Mouse (Mus musculus) forebrain, embryonic 16.5 days (tissue): ENCODE measurements at regions not wholly inside any gene's neighbourhood (a gene's known extent, or its start where the extent isn't known, plus 50 kb on each side); places are given as distances from the start of the nearest gene placed in this dataset.

ENCODE experiments used
- ATAC-seq: fragments of 200-750 bp; cut with Nextera tagmentation; 2 replicates; pipeline ENCODE4 v1.8.0; 2017; ENCODE audit warnings: mild to moderate bottlenecking, moderate library complexity
- H3K27ac ChIP-seq: fragments of 300-500 bp; sonication (generic); 2 replicates; pipeline ENCODE4 v1.5.1; 2014; ENCODE audit warnings: low read length, control low read depth
- H3K27me3 ChIP-seq: fragments of 300-500 bp; sonication (generic); replicated peaks from 2 replicates; pipeline ENCODE4 v1.6.1; 2014; ENCODE audit warnings: low read length; ENCODE audit not compliant: control insufficient read depth, insufficient read depth
- H3K36me3 ChIP-seq: fragments of 300-500 bp; sonication (generic); 2 replicates; pipeline ENCODE4 v1.6.1; 2014; ENCODE audit not compliant: control insufficient read depth, insufficient read depth
- H3K4me1 ChIP-seq: fragments of 300-500 bp; sonication (generic); replicated peaks from 2 replicates; pipeline ENCODE4 v1.6.1; 2014; ENCODE audit warnings: low read length; ENCODE audit not compliant: control insufficient read depth, insufficient read depth
- H3K4me2 ChIP-seq: fragments of 300-500 bp; sonication (generic); 2 replicates; pipeline ENCODE4 v1.6.1; 2014; ENCODE audit warnings: mild to moderate bottlenecking, low read length, control low read depth
- H3K4me3 ChIP-seq: fragments of 300-500 bp; sonication (generic); replicated peaks from 2 replicates; pipeline ENCODE4 v1.5.1; 2014; ENCODE audit warnings: mild to moderate bottlenecking, low read length, control low read depth
- H3K9ac ChIP-seq: fragments of 300-500 bp; sonication (generic); replicated peaks from 2 replicates; pipeline ENCODE4 v1.6.1; 2014; ENCODE audit warnings: low read depth, low read length, control low read depth
- H3K9me3 ChIP-seq: fragments of 300-500 bp; sonication (generic); 2 replicates; pipeline ENCODE4 v1.6.1; 2016; ENCODE audit warnings: low read length; ENCODE audit not compliant: control insufficient read depth
- WGBS: fragments of 180-500 bp; shearing (Covaris S2); extraction: QIAGEN DNeasy Blood & Tissue Kit; methylation state at CpG from one replicate; pipeline ENCODE4 v1.1.7; 2014; 5-methylcytosine and 5-hydroxymethylcytosine counted together

DNA sequence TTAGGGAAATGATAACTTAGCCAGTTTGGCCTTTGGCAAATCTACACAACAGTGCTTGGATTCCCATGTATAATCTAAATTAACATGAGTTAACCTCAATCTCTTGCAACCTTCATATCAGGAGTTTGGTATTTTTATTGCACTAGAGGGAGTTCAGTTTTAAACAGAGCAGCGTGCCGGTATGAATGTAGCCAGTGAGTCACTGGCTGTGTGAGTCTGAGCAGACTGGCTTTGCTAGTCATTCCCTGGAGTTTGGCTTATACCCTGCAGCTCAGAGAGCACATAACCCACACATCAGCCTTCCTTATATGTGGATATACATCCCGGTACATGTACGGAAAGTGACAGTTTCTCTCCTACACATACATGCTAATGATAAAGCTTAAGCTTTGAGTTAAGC lies 360.6 kb upstream of the Runx1 start:
- Histone ChIP-seq H3K4me3 (no peak overlapping the region), H3K9me3 (no peaks in the 10 kb centered on the region), H3K27me3 (no peaks in the 10 kb centered on the region), H3K4me2 (no peak overlapping the region), H3K9ac (no peak overlapping the region), H3K27ac (no peak overlapping the region), H3K4me1 (no peaks in the 10 kb centered on the region), H3K36me3 (no peaks in the 10 kb centered on the region)
- no peak for ATAC-seq
- WGBS = 96% methylated on average over 4 of the region's 4 CpGs

DNA sequence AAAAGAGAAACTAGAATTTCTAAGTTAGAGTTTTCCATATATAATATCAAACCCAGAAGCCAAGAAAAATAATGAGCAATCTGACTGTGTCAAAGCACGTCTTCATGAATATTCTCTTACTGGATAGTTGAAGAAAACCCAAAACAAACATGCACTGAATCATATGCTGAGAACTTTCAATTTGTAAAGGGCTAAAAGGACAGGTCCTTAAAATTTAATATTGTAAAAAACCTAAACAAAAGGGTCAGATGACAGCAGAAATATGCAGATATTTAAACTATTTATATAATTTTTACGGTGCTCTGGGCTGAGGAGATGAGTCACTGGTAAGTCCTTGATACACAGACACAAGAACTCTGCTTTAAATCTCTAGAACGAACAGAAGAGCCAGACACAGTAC lies 356.7 kb upstream of the Runx1 start:
- 86% methylated on average over 3 of the region's 3 CpGs for WGBS
- Histone ChIP-seq H3K27me3 (no peaks in the 10 kb centered on the region), H3K36me3 (no peaks in the 10 kb centered on the region), H3K27ac (no peak overlapping the region), H3K4me3 (no peak overlapping the region), H3K9ac (no peak overlapping the region), H3K9me3 (no peaks in the 10 kb centered on the region), H3K4me2 (no peak overlapping the region), H3K4me1 (no peaks in the 10 kb centered on the region)
- no peak for ATAC-seq

DNA sequence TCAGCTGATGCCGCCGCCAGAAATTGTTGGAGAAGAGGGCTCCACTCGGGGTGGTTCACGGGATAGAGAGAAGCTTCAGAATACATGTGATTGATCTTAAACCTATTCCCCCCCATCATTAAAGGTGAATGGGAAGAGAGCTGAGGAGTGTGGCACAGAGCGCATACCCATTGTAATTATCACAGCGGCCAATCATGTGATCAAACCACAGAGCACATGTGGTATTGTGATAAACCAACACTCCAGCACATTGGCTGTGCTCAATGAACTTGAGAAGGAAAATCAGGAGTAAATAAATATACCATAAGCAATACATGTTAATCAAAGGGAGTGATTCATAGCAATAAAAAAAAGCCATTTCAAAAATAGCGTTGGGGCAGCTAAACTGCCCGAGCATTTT lies 355.5 kb upstream of the Runx1 start:
- ATAC-seq = no peak
- no peaks in the 10 kb centered on the region for H3K36me3 ChIP-seq
- H3K4me1 ChIP-seq = no peaks in the 10 kb centered on the region
- H3K9ac ChIP-seq = no peak overlapping the region
- WGBS = 94% methylated on average over 8 of the region's 8 CpGs
- no peak overlapping the region for H3K27ac ChIP-seq
- no peak overlapping the region for H3K4me2 ChIP-seq
- H3K9me3 ChIP-seq = no peaks in the 10 kb centered on the region
- no peaks in the 10 kb centered on the region for H3K27me3 ChIP-seq
- no peak overlapping the region for H3K4me3 ChIP-seq

DNA sequence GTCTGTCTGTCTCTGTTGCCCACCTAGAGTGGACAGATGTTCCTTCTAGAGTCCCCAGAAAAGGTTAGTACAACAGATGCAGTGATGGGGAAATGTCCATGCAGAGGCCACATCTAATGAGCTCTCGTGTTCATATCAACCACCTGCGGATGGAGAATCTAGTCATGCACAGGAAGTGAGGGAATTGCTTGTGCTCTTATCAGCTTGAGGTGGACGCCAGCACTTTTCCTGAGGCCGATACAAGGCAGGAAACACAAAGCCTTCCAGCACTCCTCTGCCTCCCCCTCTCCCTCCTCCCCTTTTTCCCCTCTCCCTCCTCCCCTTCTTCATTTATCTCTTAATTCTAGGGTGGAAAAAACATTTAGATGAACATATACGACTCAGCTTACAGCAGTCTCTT lies 354.3 kb upstream of the Runx1 start:
- no peak overlapping the region for H3K27ac ChIP-seq
- H3K9me3 ChIP-seq = no peaks in the 10 kb centered on the region
- no peak for ATAC-seq
- H3K27me3 ChIP-seq = no peaks in the 10 kb centered on the region
- no peaks in the 10 kb centered on the region for H3K36me3 ChIP-seq
- H3K4me2 ChIP-seq = no peak overlapping the region
- H3K4me3 ChIP-seq = no peak overlapping the region
- WGBS = 85% methylated on average over 5 of the region's 5 CpGs
- no peak overlapping the region for H3K9ac ChIP-seq
- no peaks in the 10 kb centered on the region for H3K4me1 ChIP-seq

DNA sequence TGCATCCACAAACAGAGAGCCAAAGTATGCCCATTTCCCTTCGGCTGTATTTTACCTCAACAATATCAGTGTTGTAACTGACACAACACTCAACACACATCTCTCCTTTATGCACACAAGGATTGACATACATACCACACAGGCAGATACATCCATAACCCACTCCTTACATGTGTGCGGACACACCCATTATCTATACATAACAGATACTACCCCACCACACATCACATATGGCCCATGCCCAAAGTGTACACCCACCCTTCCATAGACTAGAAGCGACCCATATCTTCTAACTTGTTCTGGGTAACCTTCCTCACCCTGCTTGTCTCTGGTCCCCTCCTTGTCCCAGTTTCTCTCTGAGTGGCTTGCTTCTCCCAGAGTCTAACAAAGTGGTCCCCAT lies 340.7 kb upstream of the Runx1 start:
- Histone ChIP-seq H3K4me3 (no peak overlapping the region), H3K4me1 (no peaks in the 10 kb centered on the region), H3K27ac (no peak overlapping the region), H3K4me2 (no peak overlapping the region), H3K9ac (no peak overlapping the region), H3K9me3 (no peaks in the 10 kb centered on the region), H3K27me3 (no peaks in the 10 kb centered on the region), H3K36me3 (no peaks in the 10 kb centered on the region)
- no peak for ATAC-seq
- 94% methylated on average over 3 of the region's 3 CpGs for WGBS

DNA sequence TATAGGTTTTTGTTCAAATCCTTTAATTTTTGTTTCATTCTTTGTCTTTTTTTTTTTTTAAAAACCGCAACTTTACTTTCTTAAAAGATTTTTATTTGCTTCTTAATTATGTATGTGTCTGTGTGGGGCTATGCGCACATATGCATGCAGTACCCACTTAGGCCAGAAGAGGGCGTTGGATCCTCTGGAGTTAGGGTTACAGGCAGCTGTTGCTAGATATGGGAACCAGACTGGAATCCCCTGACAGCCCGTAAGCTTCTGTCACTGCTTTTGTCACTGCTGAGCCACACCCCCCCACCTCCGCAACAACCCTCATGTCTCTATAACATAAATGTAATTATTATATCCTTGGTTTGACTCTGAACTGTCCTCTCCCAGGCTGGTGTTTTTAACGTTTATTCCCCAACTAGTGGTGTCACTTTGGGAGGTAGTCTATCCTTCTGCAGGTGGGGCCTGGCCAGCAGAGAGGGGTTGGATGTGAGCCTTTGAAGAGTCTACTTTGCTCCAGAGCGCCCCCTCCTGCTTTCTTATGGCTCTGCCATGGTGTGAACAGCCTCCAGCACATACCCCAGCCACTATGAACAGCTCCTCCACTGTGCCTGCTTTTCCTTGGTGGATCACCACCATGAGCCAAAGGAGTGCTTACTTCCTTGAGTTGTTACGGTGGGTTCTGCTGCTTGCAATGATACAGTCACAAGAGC lies 332.7 kb upstream of the Runx1 start:
- Histone ChIP-seq H3K9ac (no peak overlapping the region), H3K27ac (no peak overlapping the region), H3K4me2 (no peak overlapping the region), H3K9me3 (no peaks in the 10 kb centered on the region), H3K4me3 (no peak overlapping the region), H3K4me1 (no peaks in the 10 kb centered on the region), H3K27me3 (no peaks in the 10 kb centered on the region), H3K36me3 (no peaks in the 10 kb centered on the region)
- no peak for ATAC-seq
- 89% methylated on average over 8 of the region's 8 CpGs for WGBS

DNA sequence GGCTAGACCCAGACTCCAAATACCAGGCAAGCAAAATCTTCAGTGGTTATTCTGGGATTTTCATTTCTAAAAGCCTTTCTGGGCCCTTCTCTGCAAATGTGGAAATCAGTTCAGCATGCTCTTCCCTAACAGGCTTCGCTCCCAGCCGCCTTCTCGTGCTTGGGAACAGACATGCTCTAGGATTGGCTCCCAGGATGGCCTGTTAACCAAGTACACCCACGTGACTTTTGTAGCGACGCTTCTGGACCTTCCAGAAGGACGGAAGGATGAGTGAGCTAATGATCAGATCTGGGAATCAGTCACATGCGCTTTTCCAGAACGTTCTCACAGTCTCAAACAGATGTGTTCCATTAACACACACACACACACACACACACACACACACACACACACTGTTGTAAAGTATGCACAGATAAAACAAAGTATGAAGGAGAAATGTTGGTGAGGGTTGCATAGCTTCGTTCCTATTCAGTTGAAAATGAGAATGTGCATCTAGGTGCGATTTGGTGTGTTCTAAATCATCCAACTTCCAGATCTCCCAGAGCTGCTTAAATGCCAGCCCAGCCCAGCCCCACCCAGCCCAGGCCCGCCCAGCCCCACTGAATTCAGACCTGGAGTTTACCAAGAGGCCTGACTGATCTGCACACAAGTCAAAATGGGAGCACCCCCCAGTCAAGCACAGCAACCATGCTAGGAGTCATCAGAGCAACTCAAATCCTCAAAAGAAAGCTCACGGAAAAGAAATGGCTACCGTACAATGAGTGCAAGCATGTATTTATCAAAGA lies 327.8 kb upstream of the Runx1 start:
- H3K4me2 ChIP-seq = no peak overlapping the region
- 85% methylated on average over 14 of the region's 14 CpGs for WGBS
- no peak overlapping the region for H3K27ac ChIP-seq
- H3K36me3 ChIP-seq = no peaks in the 10 kb centered on the region
- no peaks in the 10 kb centered on the region for H3K27me3 ChIP-seq
- no peaks in the 10 kb centered on the region for H3K9me3 ChIP-seq
- no peak overlapping the region for H3K9ac ChIP-seq
- H3K4me3 ChIP-seq = no peak overlapping the region
- no peaks in the 10 kb centered on the region for H3K4me1 ChIP-seq
- no peak for ATAC-seq

DNA sequence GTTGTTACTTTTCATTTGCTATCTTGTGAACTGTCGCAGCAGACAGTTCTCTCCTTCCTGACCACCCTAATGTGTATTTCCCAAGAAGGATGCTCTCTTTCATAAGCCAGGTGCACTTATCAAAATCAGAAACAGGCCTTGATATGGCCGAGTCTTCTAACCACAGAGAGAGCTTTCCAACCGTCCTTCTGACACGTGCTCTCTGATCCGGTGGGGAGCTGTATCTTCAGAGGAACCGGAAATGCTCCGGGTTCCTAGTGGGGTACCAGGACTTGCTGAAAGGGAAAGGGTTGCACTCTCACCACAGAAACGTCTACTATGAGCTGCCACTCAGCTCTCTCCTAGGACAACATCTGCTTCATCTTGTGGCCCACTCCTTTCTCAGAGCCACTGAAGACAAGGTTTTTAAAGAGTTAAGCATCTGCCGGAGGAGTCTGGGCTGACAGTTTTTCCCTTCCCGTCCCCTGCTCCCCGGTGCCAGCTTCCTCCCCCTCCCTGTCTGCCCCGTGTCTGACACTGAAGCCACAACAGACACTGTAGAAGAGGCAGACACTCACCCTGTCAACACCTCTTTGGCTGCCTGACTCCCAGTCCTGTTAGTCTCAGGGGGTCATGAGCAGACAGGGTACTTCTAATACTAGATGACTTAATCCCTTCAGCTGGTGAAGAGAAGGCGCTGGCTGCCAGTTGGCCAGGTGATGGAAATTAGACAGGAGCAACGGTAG lies 327.0 kb upstream of the Runx1 start:
- H3K27ac ChIP-seq = no peak overlapping the region
- no peak for ATAC-seq
- H3K9ac ChIP-seq = no peak overlapping the region
- no peaks in the 10 kb centered on the region for H3K27me3 ChIP-seq
- H3K9me3 ChIP-seq = no peaks in the 10 kb centered on the region
- no peak overlapping the region for H3K4me2 ChIP-seq
- WGBS = 56% methylated on average over 14 of the region's 14 CpGs
- H3K36me3 ChIP-seq = no peaks in the 10 kb centered on the region
- no peak overlapping the region for H3K4me3 ChIP-seq
- no peaks in the 10 kb centered on the region for H3K4me1 ChIP-seq

DNA sequence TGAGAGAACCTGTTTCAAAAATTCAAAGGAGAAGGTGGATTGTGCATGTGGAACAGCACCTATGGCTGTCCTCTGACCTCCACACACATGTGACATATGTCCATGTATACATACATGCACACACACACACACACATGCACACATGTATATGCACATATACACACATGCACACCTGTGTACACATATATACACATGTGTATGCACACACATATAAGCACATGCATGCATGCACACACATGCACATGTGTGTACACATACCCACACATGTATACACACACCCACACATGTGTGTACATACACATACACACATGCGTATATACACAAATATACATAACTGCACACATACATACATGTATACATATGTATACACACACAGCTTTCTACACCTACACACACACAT lies 326.1 kb upstream of the Runx1 start:
- Histone ChIP-seq H3K36me3 (no peaks in the 10 kb centered on the region), H3K4me3 (no peak overlapping the region), H3K27me3 (no peaks in the 10 kb centered on the region), H3K9me3 (no peaks in the 10 kb centered on the region), H3K4me2 (no peak overlapping the region), H3K4me1 (no peaks in the 10 kb centered on the region), H3K27ac (no peak overlapping the region), H3K9ac (no peak overlapping the region)
- ATAC-seq = no peak
- WGBS = 97% methylated on average over 1 of the region's 1 CpGs
